Mouse (Mus musculus) common myeloid progenitor, adult 5-6 weeks (primary cell): ENCODE measurements at regions not wholly inside any gene's neighbourhood (a gene's known extent, or its start where the extent isn't known, plus 50 kb on each side); places are given as distances from the start of the nearest gene placed in this dataset.

Experiments
- ATAC-seq: replicated peaks from 2 replicates; pipeline ENCODE4 v1.8.0; 2016; ENCODE audit warnings: low read depth, mild to moderate bottlenecking, moderate TSS enrichment, inconsistent platforms; ENCODE audit not compliant: poor library complexity, severe bottlenecking

GRCm38 (mm10) chr8:10695181-10695580, 313.1 kb downstream of the Irs2 start:
- no peak for ATAC-seq

GRCm38 (mm10) chr8:10690659-10691058, 317.6 kb downstream of the Irs2 start:
- no peak for ATAC-seq

DNA sequence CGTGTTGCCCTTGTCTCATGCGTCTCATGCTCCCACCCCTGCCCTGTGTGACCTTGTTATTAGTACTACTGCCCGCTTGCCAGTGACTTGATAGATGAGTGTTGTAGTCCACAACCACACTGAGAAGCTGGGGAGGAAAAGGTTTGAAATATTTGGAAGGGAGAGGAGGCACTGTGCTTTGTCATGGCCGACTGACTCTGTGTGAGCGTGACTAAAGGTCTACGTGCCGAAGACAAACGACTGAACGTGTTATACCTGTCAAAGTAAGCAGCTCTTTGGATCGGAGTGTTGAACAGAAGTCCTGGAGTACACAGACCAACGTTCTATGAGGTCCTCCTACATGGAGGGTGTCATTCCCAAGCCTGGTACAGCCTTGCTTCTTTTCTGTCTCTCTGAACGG, 318.4 kb downstream of the Irs2 start:
- ATAC-seq = no peak

DNA sequence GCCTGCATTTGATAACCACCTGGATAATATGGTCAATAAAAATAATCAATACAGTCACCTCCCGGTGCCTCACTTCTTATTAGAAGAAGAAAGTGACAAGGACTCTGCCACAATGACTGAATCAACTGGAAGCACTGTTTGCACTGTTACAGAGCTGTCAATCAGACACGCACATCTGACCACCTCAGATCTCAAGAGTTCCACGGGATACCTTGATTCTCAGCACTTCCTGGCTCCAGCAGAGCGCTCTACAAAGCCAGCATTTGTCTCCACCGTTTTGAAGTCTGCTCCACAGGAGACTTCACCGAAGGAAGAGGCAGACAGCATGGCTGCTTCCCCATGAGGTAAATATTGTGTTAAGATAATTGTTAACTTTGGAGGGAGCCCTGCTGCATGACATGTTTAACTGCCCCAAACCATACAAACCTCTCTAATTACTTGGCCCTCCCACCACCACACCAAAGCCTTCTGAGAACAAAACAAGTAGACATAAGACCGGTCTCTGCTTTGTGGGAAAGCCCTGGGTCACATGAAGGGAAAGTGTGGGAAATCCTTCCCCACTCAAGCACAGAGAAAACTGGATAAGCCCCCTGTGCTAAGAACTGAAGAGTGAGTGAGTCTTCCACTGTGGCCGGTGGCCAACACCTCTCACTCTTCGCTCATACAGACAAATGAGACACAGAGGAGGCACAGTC, 320.2 kb downstream of the Irs2 start:
- ATAC-seq = no peak
